Mouse (Mus musculus) heart, embryonic 13.5 days (tissue): ENCODE measurements around the gene Hps3. TPM values are rescaled to one million over a fixed set of nuclear protein-coding genes. Genes with fewer than 3 reads are reported as not detected.

Experiments
- polyA plus RNA-seq: library from polyadenylated mRNA; unstranded; fragments of >200 nt; fragmentation: Nextera tagmentation; extraction: Ambion mirVana; gene quantifications from 2 replicates; pipeline ENCODE4 v1.2.1, GENCODE M21; 2015

The Hps3 gene
- polyA plus RNA-seq, 1 experiment from 2014 or later: 11.0 TPM

Other genes starting within 250 kb of the Hps3 start
- 0.79 and 1.3 TPM in 2 replicates for gene Cp, start 78.3 kb downstream of the Hps3 start, polyA plus RNA-seq
- gene Hltf, start 22.5 kb upstream of the Hps3 start, polyA plus RNA-seq: 14.1 and 16.9 TPM in 2 replicates
- gene Gyg, start 120.0 kb upstream of the Hps3 start, polyA plus RNA-seq: 686 and 787 TPM in 2 replicates
- 2.0 and 2.3 TPM in 2 replicates for gene Cpa3, start 206.9 kb upstream of the Hps3 start, polyA plus RNA-seq
- 0.25 and 0.29 TPM in 2 replicates for gene Cpb1, start 240.4 kb upstream of the Hps3 start, polyA plus RNA-seq